Mouse (Mus musculus): Measurements from ENCODE around the gene Susd2.

Gene Susd2

GRCm38 (mm10) chr10:75643741-75644343, at the start of gene Susd2:
Gene Susd2, minus strand, starts transcription at chr10:75644008.
- in situ Hi-C loops (cut with MboI, MseI): no loop called here

- in situ Hi-C loops (cut with MboI, MseI): no loop called here
Observed at GRCm38 (mm10) chr10:75688598-75688997, 44.8 kb upstream of the Susd2 start.

GRCm38 (mm10) chr10:75686724-75687123, 42.9 kb upstream of the Susd2 start:
- in situ Hi-C loops (cut with MboI, MseI): no loop called here

GRCm38 (mm10) chr10:75684035-75685004, 40.5 kb upstream of the Susd2 start:
- in situ Hi-C loops (cut with MboI, MseI): no loop called here

- in situ Hi-C loops (cut with MboI, MseI): no loop called here
Observed at GRCm38 (mm10) chr10:75680574-75681001, 36.8 kb upstream of the Susd2 start.

- in situ Hi-C loops (cut with MboI, MseI): no loop called here
Observed at GRCm38 (mm10) chr10:75679204-75679603, 35.4 kb upstream of the Susd2 start.

- in situ Hi-C loops (cut with MboI, MseI): no loop called here
Observed at GRCm38 (mm10) chr10:75677989-75678388, 34.2 kb upstream of the Susd2 start.

- in situ Hi-C loops (cut with MboI, MseI): no loop called here
Observed at GRCm38 (mm10) chr10:75677571-75677970, 33.8 kb upstream of the Susd2 start.

- in situ Hi-C loops (cut with MboI, MseI): no loop called here
Observed at GRCm38 (mm10) chr10:75676819-75677565, 33.2 kb upstream of the Susd2 start.

GRCm38 (mm10) chr10:75676286-75676685, 32.5 kb upstream of the Susd2 start:
- in situ Hi-C loops (cut with MboI, MseI): no loop called here

- in situ Hi-C loops (cut with MboI, MseI): no loop called here
Observed at GRCm38 (mm10) chr10:75675594-75675993, 31.8 kb upstream of the Susd2 start.

GRCm38 (mm10) chr10:75669936-75670335, 26.1 kb upstream of the Susd2 start:
- in situ Hi-C loops (cut with MboI, MseI): no loop called here

- in situ Hi-C loops (cut with MboI, MseI): no loop called here
Observed at GRCm38 (mm10) chr10:75667911-75668270, 24.1 kb upstream of the Susd2 start.

GRCm38 (mm10) chr10:75667115-75667910, 23.5 kb upstream of the Susd2 start:
- in situ Hi-C loops (cut with MboI, MseI): no loop called here

GRCm38 (mm10) chr10:75666451-75667030, 22.7 kb upstream of the Susd2 start:
- in situ Hi-C loops (cut with MboI, MseI): no loop called here

- in situ Hi-C loops (cut with MboI, MseI): no loop called here
Observed at GRCm38 (mm10) chr10:75664673-75665270, 21.0 kb upstream of the Susd2 start.

- in situ Hi-C loops (cut with MboI, MseI): no loop called here
Observed at GRCm38 (mm10) chr10:75662575-75662974, 18.8 kb upstream of the Susd2 start.

- in situ Hi-C loops (cut with MboI, MseI): no loop called here
Observed at GRCm38 (mm10) chr10:75661876-75662275, 18.1 kb upstream of the Susd2 start.

GRCm38 (mm10) chr10:75661381-75661780, 17.6 kb upstream of the Susd2 start:
- in situ Hi-C loops (cut with MboI, MseI): no loop called here

- in situ Hi-C loops (cut with MboI, MseI): no loop called here
Observed at GRCm38 (mm10) chr10:75657772-75658171, 14.0 kb upstream of the Susd2 start.

- in situ Hi-C loops (cut with MboI, MseI): no loop called here
Observed at GRCm38 (mm10) chr10:75657165-75657564, 13.4 kb upstream of the Susd2 start.

Data from T-helper 1 cell (primary cell).